In the genomic region with DNA sequence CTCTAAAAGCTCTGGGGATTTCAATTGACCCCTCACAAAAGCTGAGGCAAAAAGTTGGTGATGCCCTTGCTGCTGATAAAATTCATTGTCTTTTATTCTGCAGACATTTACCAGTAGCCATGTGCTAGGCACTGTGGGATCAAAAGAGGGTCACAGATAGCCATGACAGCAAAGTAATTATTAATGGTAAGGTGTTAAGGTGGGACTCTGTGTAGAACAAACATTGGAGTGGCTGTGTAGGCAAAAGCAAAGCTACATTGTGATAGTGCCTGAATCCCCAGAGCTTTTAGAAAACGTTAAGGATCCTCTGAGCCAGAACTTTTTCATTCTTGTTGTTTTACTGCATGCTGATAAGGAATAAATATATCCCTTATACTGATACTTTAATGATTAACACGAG, we compare ENCODE assay signal across 35 mouse cellular contexts.
"Had no signal": no experiment of that assay in that cellular context is flagged by ENCODE, and none has a peak within 500 bp of the region (broad histone marks: within the 10 kb centered on the region; RNA-seq: fewer than 3 reads in every experiment).

No protein-coding gene starts in this region.

- DNase-seq: heart, adult 2 months; heart, postnatal 10 days; heart, postnatal 14 days; heart, postnatal 36 days; heart, postnatal 4 days; kidney, adult 11 months; kidney, adult 18-20 months; kidney, adult 2 months; kidney, adult 8-10 months; kidney, adult 9 months; kidney, postnatal 10 days; kidney, postnatal 14 days; kidney, postnatal 25 days; kidney, postnatal 36 days; kidney, postnatal 4 days; layer of hippocampus, adult 9-11 months; layer of hippocampus, postnatal 36 days had no signal

- H3K4me2 ChIP-seq: heart, embryonic 11.5 days; heart, embryonic 12.5 days; heart, embryonic 13.5 days; heart, embryonic 15.5 days; hindbrain, embryonic 12.5 days; hindbrain, embryonic 13.5 days; hindbrain, embryonic 14.5 days; hindbrain, embryonic 15.5 days; intestine, embryonic 15.5 days; kidney, embryonic 15.5 days had no signal

- H3K9me3 ChIP-seq: heart, embryonic 10.5 days; heart, embryonic 12.5 days; heart, embryonic 13.5 days; heart, embryonic 15.5 days; hindbrain, embryonic 10.5 days; hindbrain, embryonic 12.5 days; hindbrain, embryonic 13.5 days; hindbrain, embryonic 15.5 days; intestine, embryonic 15.5 days; kidney, embryonic 15.5 days had no signal

- H3K9ac ChIP-seq: heart, embryonic 12.5 days; heart, embryonic 13.5 days; heart, embryonic 15.5 days; hindbrain, embryonic 12.5 days; hindbrain, embryonic 14.5 days; hindbrain, embryonic 15.5 days; intestine, embryonic 15.5 days; kidney, embryonic 15.5 days had no signal

- H3K4me1 ChIP-seq: heart, embryonic 10.5 days; heart, embryonic 12.5 days; heart, embryonic 15.5 days had no signal

- H3K4me3 ChIP-seq: heart, adult 2 months; heart, embryonic 10.5 days; heart, embryonic 12.5 days; heart, embryonic 13.5 days; heart, embryonic 15.5 days; hindbrain, embryonic 10.5 days; hindbrain, embryonic 12.5 days; hindbrain, embryonic 13.5 days; hindbrain, embryonic 15.5 days; intestine, embryonic 15.5 days; kidney, embryonic 15.5 days; layer of hippocampus, adult 2 months had no signal

- ATAC-seq: hindbrain, embryonic 16.5 days; inflammation-experienced regulatory T-cells, adult 6 months; intestine, embryonic 15.5 days; intestine, embryonic 16.5 days; intestine, postnatal 0 days had no signal

- H3K36me3 ChIP-seq: heart, embryonic 10.5 days; heart, embryonic 12.5 days; heart, embryonic 13.5 days; heart, embryonic 15.5 days; hindbrain, embryonic 10.5 days; hindbrain, embryonic 12.5 days; hindbrain, embryonic 13.5 days; hindbrain, embryonic 15.5 days; intestine, embryonic 15.5 days; kidney, embryonic 15.5 days had no signal

- H3K27ac ChIP-seq: heart, adult 2 months; heart, embryonic 10.5 days; heart, embryonic 13.5 days; heart, embryonic 15.5 days; hindbrain, embryonic 10.5 days; hindbrain, embryonic 12.5 days; kidney, postnatal 0 days; layer of hippocampus, adult 2 months had no signal

- H3K27me3 ChIP-seq: heart, embryonic 13.5 days; heart, embryonic 15.5 days; hindbrain, embryonic 12.5 days; hindbrain, embryonic 13.5 days; hindbrain, embryonic 15.5 days; intestine, embryonic 15.5 days; kidney, embryonic 15.5 days had no signal
